Mouse (Mus musculus) lung, postnatal 0 days (tissue): Measurements from ENCODE around the gene Ms4a5.

ENCODE experiments used
- CTCF ChIP-seq: IDR thresholded peaks from 2 replicates; pipeline ENCODE4 v1.5.1; 2016; ENCODE audit warnings: antibody characterized with exemption, mild to moderate bottlenecking
- EP300 ChIP-seq: IDR thresholded peaks from 2 replicates; pipeline ENCODE4 v1.6.1; 2016; ENCODE audit warnings: antibody characterized with exemption, mild to moderate bottlenecking, control low read depth

- TF ChIP-seq CTCF, result no peak
- no peak for TF ChIP-seq EP300
Measured at GRCm38 (mm10) chr19:11264602-11265185, 19.0 kb downstream of the Ms4a5 start.
